Mouse (Mus musculus): ENCODE measurements around the gene Papola.
"Not testable (repeated sequence)": the region's sequence is repeated elsewhere in the genome, so short reads cannot be mapped to it uniquely, and the experiment has no call there.

Gene Papola

GRCm38 (mm10) chr12:105798001-105798400, 13.5 kb downstream of the Papola start:
- in situ Hi-C loops (cut with MboI, MseI), result no loop called here

DNA sequence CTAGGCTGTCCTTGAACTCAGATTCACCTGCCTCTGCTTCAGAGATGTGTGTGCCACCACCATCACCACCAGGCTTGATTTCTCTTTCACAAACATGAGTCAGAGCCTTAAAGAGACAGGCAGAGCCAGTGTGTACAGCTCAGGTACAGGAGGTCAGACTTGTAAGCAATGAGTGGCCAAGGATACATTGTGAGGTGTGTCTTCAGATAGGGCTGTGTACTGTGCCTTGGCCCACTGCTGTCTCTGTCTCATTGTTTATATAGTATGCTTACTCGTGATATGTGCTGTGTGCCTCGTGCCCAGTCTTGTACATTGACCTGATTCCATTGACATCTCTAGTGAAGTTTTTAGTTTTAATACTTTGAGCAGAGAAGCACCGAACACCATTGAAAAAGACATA, 21.3 kb downstream of the Papola start:
- in situ Hi-C loops (cut with MboI, MseI), result loop anchor here (25.0 kb wide), 1 partner anchor 1093 kb away; no protein-coding TSS in a partner anchor

- in situ Hi-C loops (cut with MboI, MseI), result loop anchor here (25.0 kb wide), 1 partner anchor 1094 kb away; no protein-coding TSS in a partner anchor
Measured at GRCm38 (mm10) chr12:105806205-105806604, 21.7 kb downstream of the Papola start.

DNA sequence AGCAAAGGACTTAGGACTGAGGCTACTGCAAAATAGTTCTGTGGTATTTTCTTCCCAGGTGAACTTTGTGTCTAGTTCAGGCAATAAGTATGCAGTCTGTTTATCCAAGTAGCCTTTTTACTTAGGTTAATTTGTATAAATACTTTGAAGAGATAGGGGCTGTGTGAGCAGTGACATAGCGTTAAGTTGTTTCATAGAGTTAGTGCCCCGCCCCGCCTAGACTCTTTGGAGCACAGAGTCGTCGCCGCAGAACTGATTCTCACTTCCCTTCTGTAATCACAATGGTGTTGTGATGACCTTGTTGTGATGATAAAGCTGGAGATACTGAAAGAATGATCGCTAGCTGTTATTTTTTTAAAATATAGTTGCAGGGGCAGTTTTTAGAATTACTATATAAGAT, 22.9 kb downstream of the Papola start:
- in situ Hi-C loops (cut with MboI, MseI), result loop anchor here (25.0 kb wide), 1 partner anchor 1095 kb away; no protein-coding TSS in a partner anchor

DNA sequence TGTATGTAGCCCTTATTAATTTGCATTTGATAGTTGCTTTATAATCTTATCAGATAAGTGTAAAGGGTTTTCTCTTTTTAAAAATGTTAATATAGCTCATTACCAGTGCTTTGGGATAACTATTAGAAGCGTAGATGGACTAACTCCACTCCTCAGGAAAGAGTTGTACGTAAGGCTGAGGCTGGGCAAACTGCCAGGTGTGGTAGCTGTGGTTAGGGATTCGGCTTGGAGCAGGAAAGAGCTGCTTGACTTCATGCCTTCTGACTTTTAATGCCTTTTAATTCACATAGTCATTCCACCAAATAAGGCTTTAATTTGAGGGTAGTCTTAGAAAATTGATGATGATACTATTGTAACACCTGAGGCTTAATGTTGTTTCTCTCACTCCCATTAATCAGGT, 24.5 kb downstream of the Papola start:
- in situ Hi-C loops (cut with MboI, MseI), result loop anchor here (25.0 kb wide), 1 partner anchor 1097 kb away; no protein-coding TSS in a partner anchor

GRCm38 (mm10) chr12:105810608-105811007, 26.1 kb downstream of the Papola start:
- in situ Hi-C loops (cut with MboI, MseI), result loop anchor here (25.0 kb wide), 1 partner anchor 1098 kb away; no protein-coding TSS in a partner anchor

- in situ Hi-C loops (cut with MboI, MseI), result loop anchor here (25.0 kb wide), 1 partner anchor 1102 kb away; no protein-coding TSS in a partner anchor
Measured at GRCm38 (mm10) chr12:105813957-105814356, 29.5 kb downstream of the Papola start.

DNA sequence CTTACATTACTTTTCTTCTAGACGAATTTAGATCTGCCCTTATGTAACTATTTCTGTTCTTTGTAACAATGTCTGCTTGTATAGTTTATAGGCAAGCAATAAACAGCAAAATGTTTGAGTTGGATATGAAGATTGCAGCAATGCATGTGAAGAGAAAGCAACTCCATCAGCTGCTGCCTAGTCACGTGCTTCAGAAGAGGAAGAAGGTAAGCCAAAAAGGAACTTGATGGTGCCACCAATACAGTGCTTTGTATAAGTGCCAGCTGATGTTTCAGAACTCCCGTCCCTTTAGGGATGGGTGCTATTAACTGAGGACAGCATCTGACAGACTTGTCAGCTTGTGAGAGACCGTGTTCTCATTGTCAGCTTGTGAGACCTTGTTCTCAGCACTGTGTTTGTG, 39.0 kb downstream of the Papola start:
- in situ Hi-C loops (cut with MboI, MseI), result loop anchor here (25.0 kb wide), 1 partner anchor 1111 kb away; no protein-coding TSS in a partner anchor

DNA sequence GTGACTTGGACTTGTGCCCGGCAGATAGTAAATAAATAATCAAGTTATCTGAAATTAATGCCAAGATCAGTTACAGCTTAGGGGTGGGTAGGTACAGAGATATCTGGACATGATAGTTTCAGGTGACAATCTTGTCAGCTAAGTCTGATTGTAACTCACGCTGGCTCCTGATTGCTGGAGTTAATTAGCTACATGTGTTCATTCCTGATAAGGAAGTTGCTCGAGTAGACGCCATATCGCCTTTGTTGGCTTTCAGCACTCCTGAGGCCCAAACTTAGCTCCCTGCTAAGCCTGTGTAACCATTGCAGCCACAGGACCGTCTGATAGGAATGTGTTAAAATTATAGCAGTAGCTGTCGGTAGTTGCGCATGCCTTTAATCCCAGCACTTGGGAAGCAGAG, 40.2 kb downstream of the Papola start:
- in situ Hi-C loops (cut with MboI, MseI), result loop anchor here (25.0 kb wide), 1 partner anchor 1112 kb away; no protein-coding TSS in a partner anchor

DNA sequence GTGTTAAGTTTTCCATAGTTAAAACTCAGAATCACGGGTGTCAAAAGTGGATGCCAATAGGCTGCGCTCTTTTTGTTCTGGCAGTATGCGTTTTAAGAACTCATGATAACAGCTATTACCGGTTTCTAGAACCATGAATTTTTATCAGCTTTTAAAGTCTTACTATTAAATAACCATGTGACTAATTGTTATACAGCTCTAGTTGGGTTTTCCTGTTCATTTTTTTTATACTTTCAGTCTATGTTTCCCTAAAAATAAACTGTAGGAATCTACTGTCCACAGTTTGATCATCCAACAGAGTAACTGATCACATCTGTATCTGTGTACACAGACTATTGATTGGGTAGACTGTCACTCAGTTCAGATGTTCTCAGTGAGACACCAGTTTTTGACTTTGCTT, 40.8 kb downstream of the Papola start:
- in situ Hi-C loops (cut with MboI, MseI), result no loop called here

DNA sequence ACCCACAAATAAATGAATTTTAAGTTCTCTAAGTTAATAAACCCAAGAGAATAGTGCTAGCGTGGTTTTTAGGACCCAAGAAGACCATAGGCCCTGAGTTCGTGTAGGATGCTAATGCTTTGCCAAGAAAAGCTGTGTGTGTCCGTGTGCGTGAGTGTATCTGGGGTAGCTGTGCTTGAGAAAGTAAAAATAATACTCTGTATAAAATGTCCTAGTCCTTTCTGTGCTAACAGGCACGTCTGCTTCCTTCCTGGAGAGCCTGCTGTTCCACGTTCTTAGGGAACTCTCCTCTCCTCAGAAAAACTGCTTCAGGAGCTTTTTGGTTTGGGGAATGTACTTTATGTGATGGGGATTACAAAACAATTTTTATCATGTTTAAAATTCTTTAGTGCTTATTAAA, 48.0 kb downstream of the Papola start:
- in situ Hi-C loops (cut with MboI, MseI), result no loop called here

GRCm38 (mm10) chr12:105834926-105835325, 50.4 kb downstream of the Papola start:
- in situ Hi-C loops (cut with MboI, MseI), result no loop called here

GRCm38 (mm10) chr12:105835571-105835970, 51.1 kb downstream of the Papola start:
- in situ Hi-C loops (cut with MboI, MseI), result no loop called here

DNA sequence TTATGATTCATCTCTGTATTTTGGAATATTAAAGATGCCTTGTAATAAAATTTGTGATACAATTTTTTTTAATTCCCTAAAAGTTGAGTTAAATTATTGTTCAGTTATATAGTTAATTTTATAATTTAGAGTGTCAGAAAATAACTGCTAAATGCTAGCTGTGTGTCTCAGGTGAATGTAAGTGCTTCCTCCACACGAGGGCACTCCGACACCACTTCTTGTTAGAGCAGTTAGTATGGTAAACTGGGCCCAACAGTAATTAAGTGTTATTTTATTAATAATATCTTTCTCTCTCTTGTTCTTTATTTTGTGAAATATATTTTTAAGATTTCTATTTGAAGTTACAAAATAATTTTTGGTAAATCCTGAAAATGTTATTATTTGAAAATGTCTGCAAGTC, 51.7 kb downstream of the Papola start:
- in situ Hi-C loops (cut with MboI, MseI), result no loop called here

GRCm38 (mm10) chr12:105839096-105839495, 54.6 kb downstream of the Papola start:
- in situ Hi-C loops (cut with MboI, MseI), result no loop called here

DNA sequence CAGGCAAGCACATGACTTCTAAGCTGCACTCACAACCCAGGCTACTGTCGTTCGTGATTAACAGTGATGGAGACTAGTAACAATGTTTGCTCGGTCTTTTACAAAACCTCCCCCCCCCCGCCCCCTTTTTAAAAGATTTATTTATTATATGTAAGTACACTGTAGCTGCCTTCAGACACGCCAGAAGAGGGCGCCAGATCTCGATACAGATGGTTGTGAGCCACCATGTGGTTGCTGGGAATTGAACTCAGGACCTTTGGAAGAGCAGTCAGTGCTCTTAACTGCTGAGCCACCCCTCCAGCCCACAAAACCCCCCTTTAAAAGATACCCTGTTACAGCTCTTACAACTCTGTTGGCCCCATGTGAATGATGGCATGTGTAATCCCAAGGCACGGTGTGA, 56.1 kb downstream of the Papola start:
- in situ Hi-C loops (cut with MboI, MseI), result not testable (repeated sequence)

DNA sequence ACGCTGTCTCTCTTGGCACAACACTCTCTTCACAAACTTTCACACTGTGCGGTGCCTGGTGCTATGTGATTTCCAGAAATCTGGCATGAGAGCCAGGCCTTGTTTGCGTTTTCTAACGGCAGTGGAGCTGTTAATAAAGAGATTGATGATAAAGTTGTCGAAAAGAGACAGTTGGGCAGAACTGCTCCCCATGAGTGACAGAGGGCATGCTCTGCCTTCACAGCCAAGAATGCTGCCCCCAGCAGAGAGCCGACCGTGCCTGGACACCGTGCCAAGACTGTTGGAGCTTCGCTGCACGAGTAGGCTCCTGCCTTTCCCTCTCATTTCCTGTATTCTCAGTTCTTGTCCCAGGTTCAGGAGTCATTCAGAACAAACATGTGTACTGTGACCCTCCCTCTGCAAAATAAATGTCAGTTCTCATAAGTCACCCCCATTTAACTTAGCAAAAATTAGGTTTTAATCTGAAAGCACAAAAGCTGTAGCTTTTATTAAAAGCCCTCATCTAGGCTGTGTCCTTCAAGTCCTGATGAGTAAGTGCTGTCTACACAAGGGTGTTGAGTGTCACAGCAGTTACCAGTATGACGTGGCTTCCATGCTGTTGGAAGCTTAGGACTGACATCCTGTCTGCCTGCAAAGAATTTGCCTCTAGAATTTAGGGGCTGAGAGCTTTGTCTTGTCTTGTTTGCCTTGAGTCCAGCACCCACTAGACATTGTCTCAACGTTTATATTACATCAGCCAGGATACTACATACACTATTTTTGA, 58.9 kb downstream of the Papola start:
- in situ Hi-C loops (cut with MboI, MseI), result no loop called here

GRCm38 (mm10) chr12:105844406-105844805, 59.9 kb downstream of the Papola start:
- in situ Hi-C loops (cut with MboI, MseI), result no loop called here

GRCm38 (mm10) chr12:105849102-105849501, 64.6 kb downstream of the Papola start:
- in situ Hi-C loops (cut with MboI, MseI), result no loop called here

- in situ Hi-C loops (cut with MboI, MseI), result no loop called here
Measured at GRCm38 (mm10) chr12:105850675-105851074, 66.2 kb downstream of the Papola start.

DNA sequence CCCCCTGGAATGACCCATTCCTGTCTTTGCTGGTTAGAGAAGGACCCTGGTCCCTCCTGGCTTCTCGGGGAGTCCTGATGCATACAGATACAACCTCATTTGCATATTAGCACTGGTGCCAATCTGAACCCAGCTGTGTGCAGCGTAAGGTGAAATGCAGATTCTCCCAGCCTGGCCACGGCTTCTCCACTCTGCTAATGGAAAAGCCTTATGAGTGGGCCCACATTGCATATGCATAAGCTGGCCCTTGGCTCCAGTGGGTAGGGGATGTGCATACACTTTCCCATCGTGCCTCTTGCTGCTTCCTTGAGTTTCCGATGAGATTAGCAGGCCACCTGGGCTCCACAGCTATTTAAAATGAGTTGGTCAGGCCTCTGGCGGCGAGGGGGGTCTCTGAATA, 68.3 kb downstream of the Papola start:
- in situ Hi-C loops (cut with MboI, MseI), result no loop called here

DNA sequence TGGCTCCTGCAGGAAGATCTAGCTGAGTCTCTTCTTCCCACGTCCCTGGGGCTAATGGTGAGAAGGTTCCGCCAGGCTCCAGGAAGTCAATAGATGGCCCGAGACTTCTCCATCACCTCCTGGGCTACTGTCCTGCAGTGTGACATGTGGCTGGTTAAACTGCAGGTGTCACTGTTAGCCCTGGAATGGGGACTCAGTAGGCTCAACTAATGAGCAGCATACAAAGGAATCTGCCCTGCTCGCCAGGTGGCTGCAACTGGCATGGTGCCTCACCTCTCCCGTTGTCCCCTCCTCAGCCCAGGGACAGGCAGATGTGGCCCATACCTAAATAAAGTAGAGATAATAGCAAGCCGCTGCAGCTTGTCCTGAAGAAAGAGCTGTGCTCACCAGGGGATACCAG, 70.1 kb downstream of the Papola start:
- in situ Hi-C loops (cut with MboI, MseI), result no loop called here
